Mouse (Mus musculus) CH12.LX (cell line): ENCODE measurements at regions not wholly inside any gene's neighbourhood (a gene's known extent, or its start where the extent isn't known, plus 50 kb on each side); places are given as distances from the start of the nearest gene placed in this dataset.

Source experiments
- DNase-seq: peaks from one replicate; pipeline ENCODE4 v3.0.0-alpha.2; 2013; ENCODE audit errors: extremely low read depth
- H3K27ac ChIP-seq: 2 replicates; pipeline ENCODE4 v1.5.1; 2012; ENCODE audit warnings: low read depth, mild to moderate bottlenecking, control low read depth, moderate library complexity; ENCODE audit not compliant: insufficient read depth
- H3K27me3 ChIP-seq: replicated peaks from 2 replicates; pipeline ENCODE3; 2012; ENCODE audit warnings: inconsistent platforms
- H3K36me3 ChIP-seq, 2 experiments: replicated peaks in 1 of 2; 2 replicates each; pipeline versions ENCODE3 to v1.6.1; 2012; ENCODE audit warnings: inconsistent platforms in 1 of 2, low read length in 1 of 2, mild to moderate bottlenecking in 1 of 2, mixed read lengths in 1 of 2, moderate library complexity in 1 of 2; ENCODE audit not compliant: control insufficient read depth in 1 of 2, insufficient read depth in 1 of 2
- H3K4me1 ChIP-seq, 2 experiments: 2 replicates each; pipeline ENCODE4 v1.6.1; 2012; ENCODE audit warnings: inconsistent platforms in 1 of 2, moderate library complexity in 1 of 2; ENCODE audit not compliant: insufficient read depth in 2 of 2, control insufficient read depth in 1 of 2
- H3K4me2 ChIP-seq: 2 replicates; pipeline ENCODE4 v1.6.1; 2012; ENCODE audit warnings: low read depth, mild to moderate bottlenecking, control low read depth; ENCODE audit not compliant: poor library complexity, insufficient read depth, severe bottlenecking
- H3K4me3 ChIP-seq, 3 experiments: fragments of 150-350 bp in 1 of 3; sonication (generic) in 1 of 3; replicated peaks in 1 of 3; 2 replicates each; pipeline versions ENCODE3 to v1.5.1; 2011 to 2012; ENCODE audit warnings: low read depth in 2 of 3, low read length in 2 of 3, mild to moderate bottlenecking in 2 of 3, moderate library complexity in 2 of 3, control low read depth in 1 of 3, improper control_type of control experiment in 1 of 3, inconsistent platforms in 1 of 3, mixed read lengths in 1 of 3; ENCODE audit not compliant: poor library complexity in 1 of 3
- H3K79me2 ChIP-seq: replicated peaks from 2 replicates; pipeline ENCODE4 v1.6.1; 2012; ENCODE audit warnings: mild to moderate bottlenecking, moderate library complexity; ENCODE audit not compliant: control insufficient read depth, poor library complexity, insufficient read depth, severe bottlenecking; ENCODE audit errors: extremely low read depth
- H3K9ac ChIP-seq: 2 replicates; pipeline ENCODE4 v1.6.1; 2012; ENCODE audit warnings: low read depth, mild to moderate bottlenecking, control low read depth, moderate library complexity; ENCODE audit not compliant: insufficient read depth
- H3K9me3 ChIP-seq: replicated peaks from 2 replicates; pipeline ENCODE3; 2012; ENCODE audit warnings: low read length, inconsistent platforms, mixed read lengths
- CHD2 ChIP-seq: IDR thresholded peaks from 2 replicates; pipeline ENCODE4 v1.6.1; 2011; ENCODE audit warnings: low read length, improper control_type of control experiment
- CTCF ChIP-seq, 2 experiments: IDR thresholded peaks in 1 of 2; conservative IDR thresholded peaks in 1 of 2; 2 replicates each; pipeline ENCODE4 v1.5.1; 2011 to 2012; ENCODE audit warnings: low read depth in 2 of 2, low read length in 2 of 2, improper control_type of control experiment in 1 of 2, inconsistent platforms in 1 of 2, mild to moderate bottlenecking in 1 of 2, moderate library complexity in 1 of 2
- E2F4 ChIP-seq: IDR thresholded peaks from 2 replicates; pipeline ENCODE4 v1.6.1; 2011; ENCODE audit warnings: low read depth, low read length, improper control_type of control experiment; ENCODE audit not compliant: insufficient replicate concordance
- ETS1 ChIP-seq: conservative IDR thresholded peaks from 2 replicates; pipeline ENCODE4 v1.6.1; 2012; ENCODE audit warnings: low read depth, mild to moderate bottlenecking, inconsistent platforms, low read length, improper control_type of control experiment, moderate library complexity
- GABPA ChIP-seq: IDR thresholded peaks from 2 replicates; pipeline ENCODE4 v1.6.1; 2012; ENCODE audit warnings: low read depth, low read length, improper control_type of control experiment, inconsistent platforms; ENCODE audit not compliant: insufficient replicate concordance
- HCFC1 ChIP-seq: IDR thresholded peaks from 2 replicates; pipeline ENCODE4 v1.6.1; 2012; ENCODE audit warnings: low read depth, mild to moderate bottlenecking, inconsistent platforms, low read length, improper control_type of control experiment
- MAZ ChIP-seq: IDR thresholded peaks from 2 replicates; pipeline ENCODE4 v1.6.1; 2012; ENCODE audit warnings: low read depth, mild to moderate bottlenecking, inconsistent platforms, low read length, improper control_type of control experiment, moderate library complexity
- MXI1 ChIP-seq: IDR thresholded peaks from 2 replicates; pipeline ENCODE4 v1.6.1; 2011; ENCODE audit warnings: mild to moderate bottlenecking, low read depth, low read length, improper control_type of control experiment
- NRF1 ChIP-seq: IDR thresholded peaks from 2 replicates; pipeline ENCODE4 v1.6.1; 2014; ENCODE audit warnings: low read depth, mild to moderate bottlenecking, inconsistent platforms, low read length, improper control_type of control experiment, moderate library complexity
- PAX5 ChIP-seq: IDR thresholded peaks from 2 replicates; pipeline ENCODE4 v1.6.1; 2012; ENCODE audit warnings: low read length, inconsistent platforms, mixed read lengths
- RAD21 ChIP-seq: IDR thresholded peaks from 2 replicates; pipeline ENCODE4 v1.6.1; 2011; ENCODE audit warnings: low read depth, mild to moderate bottlenecking, low read length, improper control_type of control experiment, moderate library complexity
- RCOR1 ChIP-seq: conservative IDR thresholded peaks from 2 replicates; pipeline ENCODE4 v1.6.1; 2012; ENCODE audit warnings: low read depth, mild to moderate bottlenecking, inconsistent platforms, low read length, improper control_type of control experiment
- SIN3A ChIP-seq: IDR thresholded peaks from 2 replicates; pipeline ENCODE4 v1.6.1; 2012; ENCODE audit warnings: low read length, improper control_type of control experiment, inconsistent platforms
- TCF12 ChIP-seq: IDR thresholded peaks from 2 replicates; pipeline ENCODE4 v1.6.1; 2014; ENCODE audit warnings: low read depth, mild to moderate bottlenecking, inconsistent platforms, low read length, improper control_type of control experiment
- USF2 ChIP-seq: conservative IDR thresholded peaks from 2 replicates; pipeline ENCODE4 v1.6.1; 2011; ENCODE audit warnings: low read depth, low read length, improper control_type of control experiment
- ZC3H11A ChIP-seq: IDR thresholded peaks from 2 replicates; pipeline ENCODE4 v1.6.1; 2012; ENCODE audit warnings: low read depth, mild to moderate bottlenecking, inconsistent platforms, low read length, improper control_type of control experiment
- ZMIZ1 ChIP-seq: IDR thresholded peaks from 2 replicates; pipeline ENCODE4 v1.6.1; 2012; ENCODE audit warnings: low read depth, mild to moderate bottlenecking, inconsistent platforms, low read length, improper control_type of control experiment
- ZNF384 ChIP-seq: IDR thresholded peaks from 2 replicates; pipeline ENCODE4 v1.6.1; 2012; ENCODE audit warnings: low read depth, low read length, improper control_type of control experiment, inconsistent platforms
- dilution Hi-C: fragments of 300-500 bp; cut with MboI; formaldehyde crosslinking; loops from 2 replicates; pipeline ENCODE4 v1.14.3; 2020; ENCODE audit warnings: low sequenced_read_pairs; ENCODE audit not compliant: extremely low pct_unique_long_range_greater_than_20kb, extremely low pct_ligation_motif_present
- in situ Hi-C: fragments of 300-500 bp; cut with MboI; formaldehyde crosslinking; loops from 3 replicates; pipeline ENCODE4 v1.14.3; 2019; ENCODE audit warnings: low sequenced_read_pairs, low pct_ligation_motif_present, low pct_unique_long_range_greater_than_20kb, mixed read lengths

DNA sequence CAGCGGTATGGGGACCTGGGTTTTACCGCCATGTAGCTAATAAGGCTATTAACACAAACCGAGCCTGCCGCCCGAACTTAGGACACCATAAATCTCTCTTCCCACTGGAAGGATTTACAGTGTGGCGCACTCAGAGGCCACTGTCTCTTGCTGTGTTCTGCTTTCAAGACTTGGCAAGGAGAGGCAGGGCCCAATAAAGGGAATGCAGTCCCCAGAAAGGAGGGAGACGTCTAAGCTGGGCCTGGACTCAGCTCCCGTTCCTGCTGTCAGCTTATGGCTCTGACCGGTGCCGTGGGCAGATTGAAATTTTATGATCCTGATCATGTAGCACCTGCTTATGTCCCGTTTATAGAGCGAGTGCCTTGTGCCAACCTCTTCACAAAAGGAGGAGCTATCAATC lies 226.7 kb downstream of the Suds3 start:
- TF ChIP-seq CHD2, result no peak
- no peak for TF ChIP-seq ETS1
- TF ChIP-seq RAD21, result no peak
- no peak for TF ChIP-seq ZMIZ1
- no peak for TF ChIP-seq RCOR1
- TF ChIP-seq ZNF384, result no peak
- no peak for TF ChIP-seq ZC3H11A
- no peak for TF ChIP-seq GABPA
- no peak for TF ChIP-seq MXI1
- TF ChIP-seq E2F4, result no peak
- TF ChIP-seq TCF12, result no peak
- TF ChIP-seq SIN3A, result no peak
- no peak for TF ChIP-seq HCFC1
- no peak for TF ChIP-seq NRF1
- TF ChIP-seq USF2, result no peak
- TF ChIP-seq PAX5, result no peak
- TF ChIP-seq CTCF (conservative IDR thresholded peaks at IDR 0.05 in 1 of 2, IDR thresholded peaks at IDR 0.05 in 1 of 2; ENCODE audit: low read depth in 2 of 2, low read length in 2 of 2), result no peak
- no peak overlapping the region for H3K4me2 ChIP-seq
- no peaks in the 10 kb centered on the region for H3K27me3 ChIP-seq
- H3K9me3 ChIP-seq, result peaks cover 93% of the 10 kb centered on the region
- in situ Hi-C loops (no loop called here), dilution Hi-C loops (no loop called here)
- H3K27ac ChIP-seq, result no peak overlapping the region
- DNase-seq, result no peak
- no peaks in the 10 kb centered on the region for H3K79me2 ChIP-seq
- H3K4me1 ChIP-seq, result no peaks in the 10 kb centered on the region
- no peak overlapping the region for H3K9ac ChIP-seq
- H3K4me3 ChIP-seq, result no peak overlapping the region
- H3K36me3 ChIP-seq, result no peaks in the 10 kb centered on the region

DNA sequence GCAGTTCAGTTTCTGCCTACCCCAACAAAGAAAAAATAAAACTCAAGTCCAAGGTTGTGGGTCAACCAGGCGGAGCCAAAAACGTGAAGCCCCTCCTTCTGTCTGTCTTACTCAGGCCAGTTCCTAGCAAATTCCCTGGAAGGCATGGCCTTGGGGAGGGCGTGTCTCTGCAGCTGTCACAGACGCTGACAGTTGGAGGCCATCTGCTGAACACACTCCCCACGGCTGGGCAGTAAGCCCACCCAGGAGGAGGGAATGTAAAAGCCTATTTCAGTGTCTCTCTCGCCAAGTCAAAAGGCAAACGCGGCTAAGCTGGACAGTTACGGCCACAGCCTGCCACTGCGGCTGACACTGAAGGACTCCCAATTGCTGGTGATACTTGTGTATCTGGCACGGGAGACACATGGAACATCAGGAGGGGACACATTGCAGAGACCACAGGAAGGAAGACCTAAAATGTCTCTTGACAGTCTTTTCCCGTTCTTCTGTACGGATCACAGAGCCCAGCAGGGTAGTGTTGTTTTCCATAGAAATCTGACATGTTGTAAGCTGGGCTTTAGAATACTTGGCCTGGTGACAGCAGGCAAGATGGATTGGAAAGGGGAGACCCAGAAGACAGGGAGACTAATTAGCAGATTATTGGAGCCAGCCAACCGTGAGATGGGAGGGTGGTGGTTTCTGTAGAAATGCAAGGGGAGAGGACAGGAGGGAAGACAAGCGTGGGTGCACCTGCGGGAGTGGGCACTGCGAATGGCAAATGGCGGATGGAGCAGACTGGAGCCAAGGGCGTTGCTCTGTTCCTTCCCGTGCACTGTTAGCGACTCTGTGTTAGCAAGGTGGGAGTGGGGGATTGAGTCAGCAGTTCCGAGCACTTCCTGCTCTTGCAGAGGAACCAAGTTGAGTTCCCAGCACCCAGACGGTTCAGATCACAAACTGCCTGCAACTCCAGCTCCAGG lies 229.5 kb downstream of the Suds3 start:
- DNase-seq, result no peak
- Histone ChIP-seq H3K4me3 (no peak overlapping the region), H3K4me2 (no peak overlapping the region), H3K9me3 (peaks cover 91% of the 10 kb centered on the region), H3K36me3 (no peaks in the 10 kb centered on the region), H3K9ac (no peak overlapping the region), H3K4me1 (no peaks in the 10 kb centered on the region), H3K79me2 (no peaks in the 10 kb centered on the region), H3K27ac (no peak overlapping the region), H3K27me3 (no peaks in the 10 kb centered on the region)
- no peak for TF ChIP-seq MAZ
- dilution Hi-C loops, result no loop called here
- in situ Hi-C loops, result no loop called here
